ENCODE assay signal across 8 mouse cellular contexts in the genomic region with DNA sequence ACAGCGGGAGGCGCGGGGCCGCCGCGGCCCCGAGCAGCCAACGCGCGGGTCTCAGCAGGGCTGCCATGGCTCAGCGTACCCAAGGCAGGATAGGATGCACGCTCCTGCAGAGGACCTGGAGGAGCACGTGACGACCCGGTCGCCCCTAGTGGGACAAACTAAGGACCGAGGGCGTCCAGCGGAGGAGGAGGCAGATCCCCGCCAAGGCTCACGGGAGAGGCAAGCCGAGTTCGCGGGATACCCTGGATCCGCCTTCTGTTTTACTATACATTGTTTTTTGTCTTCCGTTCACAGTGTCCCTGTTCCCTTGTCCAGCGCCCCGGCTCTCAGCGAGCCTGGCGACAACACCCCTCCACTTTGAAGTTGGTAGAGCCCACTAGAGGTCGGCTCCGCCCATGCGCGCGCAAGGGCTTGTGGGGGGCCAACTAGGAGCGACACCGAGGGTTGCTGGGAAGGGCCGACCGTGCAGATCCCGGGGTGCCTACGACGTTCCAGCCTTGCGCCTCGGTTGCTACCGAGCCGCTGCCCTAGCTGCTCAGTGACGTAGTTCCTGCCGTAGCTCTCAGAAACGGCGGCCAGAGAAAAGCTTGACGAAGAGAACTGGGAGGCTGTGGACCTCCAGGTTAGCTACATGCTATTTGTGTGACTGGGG. TPM values are rescaled to one million over a fixed set of nuclear protein-coding genes. Genes with fewer than 3 reads are reported as not detected.
DNase-seq lines count a peak whose midpoint lies in the region; ATAC-seq lines count a peak whose summit lies in the region.

TSS of gene Lrpprc (minus strand) at position 343 of the 652 bp plus-strand sequence.

- WGBS in hindbrain, embryonic 11.5 days = under 1% methylated on average over 50 of the region's 51 CpGs

- peak within 1 kb of the TSS; percentile 58; the same call in 1 of the 2 replicates for H3K27ac ChIP-seq in hindbrain, embryonic 11.5 days (ENCODE audit: low read depth, low read length)

- DNase-seq in Muller cell, postnatal 12 days (ENCODE audit: inconsistent ontology term) = peak; percentile 98
- DNase-seq in cerebellum, adult 9-11 months = peak; percentile 96
- DNase-seq in frontal cortex, adult 2 months (ENCODE audit: extremely low spot score in 1 of 2, low spot score in 1 of 2) = peak; percentile 84 to 95
- DNase-seq in hindbrain, embryonic 11.5 days (ENCODE audit: low spot score) = peak; percentile 95
- peak; percentile 94 to 96 for DNase-seq in layer of hippocampus, postnatal 10 days (ENCODE audit: low spot score in 2 of 2)
- DNase-seq in lung, postnatal 10 days = peak; percentile 96
- peak; percentile 94 for DNase-seq in ovary, postnatal 36 days (ENCODE audit: low spot score)
- DNase-seq in thymus, postnatal 25 days = peak; percentile 95

- H3K4me3 ChIP-seq in hindbrain, embryonic 11.5 days (ENCODE audit: low read depth, low read length) = peak within 1 kb of the TSS; percentile 94

- H3K4me1 ChIP-seq in hindbrain, embryonic 11.5 days (replicated peaks; ENCODE audit: control insufficient read depth, insufficient read depth, low read length) = 0 out of 2 replicates have a peak, but pooled peaks cover 2% of the 10 kb centered on the region

- H3K36me3 ChIP-seq in hindbrain, embryonic 11.5 days (ENCODE audit: control insufficient read depth, insufficient read depth, low read length) = no peaks in the 10 kb centered on the region

- H3K4me2 ChIP-seq in hindbrain, embryonic 11.5 days (replicated peaks; ENCODE audit: low read depth, low read length) = peak within 1 kb of the TSS; percentile 58

- H3K9me3 ChIP-seq in hindbrain, embryonic 11.5 days (ENCODE audit: control insufficient read depth, low read length) = no peaks in the 10 kb centered on the region

- H3K27me3 ChIP-seq in hindbrain, embryonic 11.5 days (ENCODE audit: control insufficient read depth, insufficient read depth, low read length) = no peaks in the 10 kb centered on the region

- peak; percentile 99 for ATAC-seq in hindbrain, embryonic 11.5 days (ENCODE audit: low FRiP score)

- H3K9ac ChIP-seq in hindbrain, embryonic 11.5 days (ENCODE audit: low read depth, low read length) = peak within 1 kb of the TSS; percentile 77

RNA-seq across cellular contexts. Expression of gene Lrpprc, which starts in this region (rescaled TPM):
- 31.8 and 35.5 TPM in 2 replicates for polyA plus RNA-seq in frontal cortex, adult 2 months (2012; rRNA removed)
- 50.8 and 53.2 TPM in 2 replicates for polyA plus RNA-seq in hindbrain, embryonic 11.5 days (2014; fragmentation: Nextera tagmentation; extraction: Ambion mirVana)
- total RNA-seq in layer of hippocampus, postnatal 10 days (2021) = 10 to 100 TPM; 67.2 to 75.3 TPM

Comparison
In these comparisons a context has a peak if more than half of its experiments do, and no peak if none do; other contexts are left out.
1. Peak in every context shown above with its lines: DNase-seq, ATAC-seq, H3K4me3 ChIP-seq and H3K27ac ChIP-seq.